Mouse (Mus musculus): ENCODE measurements around the gene Plekha6. TPM values are rescaled to one million over a fixed set of nuclear protein-coding genes. Genes with fewer than 3 reads are reported as not detected.

The Plekha6 gene
- polyA plus RNA-seq, 1 experiment from 2014 or later: 27.4 TPM

GRCm38 (mm10) chr1:133239121-133239812, 75.3 kb downstream of the Plekha6 start:
- Histone ChIP-seq H3K4me1 (replicated peaks) (peaks cover 34% of the 10 kb centered on the region), H3K4me3 (no peak overlapping the region), H3K9ac (no peak overlapping the region), H3K36me3 (peaks cover 4% of the 10 kb centered on the region; the same call in 1 of the 2 replicates), H3K4me2 (no peak overlapping the region), H3K27ac (replicated peaks) (no peak overlapping the region), H3K9me3 (no peaks in the 10 kb centered on the region), H3K27me3 (no peaks in the 10 kb centered on the region)
- 66% methylated on average over 6 of the region's 6 CpGs for WGBS
- ATAC-seq (ENCODE audit: low read depth): no peak

- Histone ChIP-seq H3K27me3 (no peaks in the 10 kb centered on the region), H3K27ac (replicated peaks) (no peak overlapping the region), H3K4me1 (replicated peaks) (peaks cover 38% of the 10 kb centered on the region), H3K4me2 (no peak overlapping the region), H3K4me3 (no peak overlapping the region), H3K9ac (no peak overlapping the region), H3K36me3 (peaks cover 4% of the 10 kb centered on the region; the same call in 1 of the 2 replicates), H3K9me3 (no peaks in the 10 kb centered on the region)
- ATAC-seq (ENCODE audit: low read depth): no peak
- WGBS: 64% methylated on average over 6 of the region's 6 CpGs
Observed at GRCm38 (mm10) chr1:133239813-133240160, 75.8 kb downstream of the Plekha6 start.

GRCm38 (mm10) chr1:133240881-133241280, 76.9 kb downstream of the Plekha6 start:
- no peak for ATAC-seq (ENCODE audit: low read depth)
- 69% methylated on average over 3 of the region's 3 CpGs for WGBS
- Histone ChIP-seq H3K4me1 (replicated peaks) (peaks cover 45% of the 10 kb centered on the region), H3K9me3 (no peaks in the 10 kb centered on the region), H3K9ac (no peak overlapping the region), H3K27ac (replicated peaks) (no peak overlapping the region), H3K4me2 (no peak overlapping the region), H3K4me3 (no peak overlapping the region), H3K36me3 (peaks cover 4% of the 10 kb centered on the region; the same call in 1 of the 2 replicates), H3K27me3 (no peaks in the 10 kb centered on the region)

GRCm38 (mm10) chr1:133244668-133245067, 80.7 kb downstream of the Plekha6 start:
- Histone ChIP-seq H3K27ac (replicated peaks) (peak overlapping the region; percentile 82; the same call in 1 of the 2 replicates), H3K36me3 (no peaks in the 10 kb centered on the region), H3K4me1 (replicated peaks) (peaks cover 45% of the 10 kb centered on the region), H3K9ac (no peak overlapping the region), H3K9me3 (no peaks in the 10 kb centered on the region), H3K4me3 (no peak overlapping the region), H3K27me3 (no peaks in the 10 kb centered on the region), H3K4me2 (no peak overlapping the region)
- 78% methylated on average over 7 of the region's 7 CpGs for WGBS
- ATAC-seq (ENCODE audit: low read depth): no peak

- ATAC-seq (ENCODE audit: low read depth): peak; percentile 69
- Histone ChIP-seq H3K27ac (replicated peaks) (peak overlapping the region; percentile 82), H3K4me3 (peak overlapping the region; percentile 29), H3K9me3 (no peaks in the 10 kb centered on the region), H3K4me1 (replicated peaks) (peaks cover 52% of the 10 kb centered on the region), H3K27me3 (no peaks in the 10 kb centered on the region), H3K36me3 (no peaks in the 10 kb centered on the region), H3K4me2 (peak overlapping the region; percentile 49), H3K9ac (peak overlapping the region; percentile 58)
- 13% methylated on average over 12 of the region's 12 CpGs for WGBS
Observed at GRCm38 (mm10) chr1:133245690-133246619, 81.9 kb downstream of the Plekha6 start.

- peak overlapping the region; percentile 49 for H3K4me2 ChIP-seq
- 66% methylated on average over 5 of the region's 5 CpGs for WGBS
- no peaks in the 10 kb centered on the region for H3K27me3 ChIP-seq
- H3K9ac ChIP-seq: 0 out of 2 replicates have a peak overlapping the region, but pooled peaks have one; percentile 58
- no peaks in the 10 kb centered on the region for H3K9me3 ChIP-seq
- no peaks in the 10 kb centered on the region for H3K36me3 ChIP-seq
- H3K4me3 ChIP-seq: peak overlapping the region; percentile 29
- peak overlapping the region; percentile 46 for H3K27ac ChIP-seq (replicated peaks)
- H3K4me1 ChIP-seq (replicated peaks): peaks cover 61% of the 10 kb centered on the region
- ATAC-seq (ENCODE audit: low read depth): no peak
Observed at GRCm38 (mm10) chr1:133247189-133247588, 83.2 kb downstream of the Plekha6 start.

GRCm38 (mm10) chr1:133250761-133251160, 86.8 kb downstream of the Plekha6 start:
- WGBS: 69% methylated on average over 6 of the region's 6 CpGs
- H3K9me3 ChIP-seq: no peaks in the 10 kb centered on the region
- no peaks in the 10 kb centered on the region for H3K27me3 ChIP-seq
- no peaks in the 10 kb centered on the region for H3K36me3 ChIP-seq
- H3K4me3 ChIP-seq: no peak overlapping the region
- peaks cover 82% of the 10 kb centered on the region for H3K4me1 ChIP-seq (replicated peaks)
- no peak overlapping the region for H3K4me2 ChIP-seq
- no peak overlapping the region for H3K9ac ChIP-seq
- ATAC-seq (ENCODE audit: low read depth): no peak
- H3K27ac ChIP-seq (replicated peaks): no peak overlapping the region

GRCm38 (mm10) chr1:133251625-133252034, 87.6 kb downstream of the Plekha6 start:
- no peak overlapping the region for H3K4me2 ChIP-seq
- H3K9ac ChIP-seq: no peak overlapping the region
- H3K4me1 ChIP-seq (replicated peaks): peaks cover 82% of the 10 kb centered on the region
- no peaks in the 10 kb centered on the region for H3K27me3 ChIP-seq
- H3K27ac ChIP-seq (replicated peaks): peak overlapping the region; percentile 38; the same call in 1 of the 2 replicates
- no peak for ATAC-seq (ENCODE audit: low read depth)
- no peaks in the 10 kb centered on the region for H3K36me3 ChIP-seq
- WGBS: 24% methylated on average over 5 of the region's 5 CpGs
- H3K9me3 ChIP-seq: no peaks in the 10 kb centered on the region
- H3K4me3 ChIP-seq: no peak overlapping the region

GRCm38 (mm10) chr1:133252251-133252650, 88.2 kb downstream of the Plekha6 start:
- WGBS: 76% methylated on average over 3 of the region's 3 CpGs
- Histone ChIP-seq H3K27ac (replicated peaks) (no peak overlapping the region), H3K9me3 (no peaks in the 10 kb centered on the region), H3K4me3 (no peak overlapping the region), H3K4me1 (replicated peaks) (peaks cover 81% of the 10 kb centered on the region), H3K4me2 (no peak overlapping the region), H3K9ac (no peak overlapping the region), H3K36me3 (no peaks in the 10 kb centered on the region), H3K27me3 (no peaks in the 10 kb centered on the region)
- ATAC-seq (ENCODE audit: low read depth): no peak

GRCm38 (mm10) chr1:133252801-133253531, 89.0 kb downstream of the Plekha6 start:
- Histone ChIP-seq H3K4me3 (no peak overlapping the region), H3K27me3 (no peaks in the 10 kb centered on the region), H3K9ac (0 out of 2 replicates have a peak overlapping the region, but pooled peaks have one; percentile 22), H3K36me3 (no peaks in the 10 kb centered on the region), H3K4me1 (replicated peaks) (peaks cover 79% of the 10 kb centered on the region), H3K27ac (replicated peaks) (0 out of 2 replicates have a peak overlapping the region, but pooled peaks have one; percentile 55), H3K4me2 (no peak overlapping the region), H3K9me3 (no peaks in the 10 kb centered on the region)
- no peak for ATAC-seq (ENCODE audit: low read depth)
- 61% methylated on average over 10 of the region's 10 CpGs for WGBS

GRCm38 (mm10) chr1:133253532-133253866, 89.5 kb downstream of the Plekha6 start:
- WGBS: 80% methylated on average over 1 of the region's 1 CpGs
- Histone ChIP-seq H3K27ac (replicated peaks) (0 out of 2 replicates have a peak overlapping the region, but pooled peaks have one; percentile 55), H3K4me3 (no peak overlapping the region), H3K9ac (no peak overlapping the region), H3K27me3 (no peaks in the 10 kb centered on the region), H3K36me3 (no peaks in the 10 kb centered on the region), H3K4me2 (no peak overlapping the region), H3K9me3 (no peaks in the 10 kb centered on the region), H3K4me1 (replicated peaks) (peaks cover 84% of the 10 kb centered on the region)
- no peak for ATAC-seq (ENCODE audit: low read depth)

Measured in neural tube, embryonic 13.5 days (tissue).